Mouse (Mus musculus) thymus, adult 2 months (tissue): ENCODE results near the gene Magix. TPM values are rescaled to one million over a fixed set of nuclear protein-coding genes. Genes with fewer than 3 reads are reported as not detected.

Source experiments
- DNase-seq: peaks from one replicate; pipeline ENCODE4 v3.0.0; 2021
- H3K27ac ChIP-seq: fragments of 200-500 bp; 2 replicates; pipeline ENCODE4 v1.5.1; 2012; ENCODE audit warnings: low read length, control low read depth; ENCODE audit not compliant: control insufficient read depth, insufficient read depth
- H3K27me3 ChIP-seq: fragments of 200-500 bp; 2 replicates; pipeline ENCODE4 v1.6.1; 2012; ENCODE audit warnings: mild to moderate bottlenecking, low read length, moderate library complexity, mixed read lengths; ENCODE audit not compliant: control insufficient read depth, insufficient read depth
- H3K36me3 ChIP-seq: fragments of 200-500 bp; 2 replicates; pipeline ENCODE4 v1.6.1; 2012; ENCODE audit warnings: mild to moderate bottlenecking, low read length, moderate library complexity; ENCODE audit not compliant: control insufficient read depth, insufficient read depth
- H3K4me1 ChIP-seq: fragments of 200-500 bp; replicated peaks from 2 replicates; pipeline ENCODE4 v1.6.1; 2012; ENCODE audit warnings: low read length; ENCODE audit not compliant: control insufficient read depth, insufficient read depth
- H3K4me3 ChIP-seq: fragments of 200-500 bp; 2 replicates; pipeline ENCODE4 v1.5.1; 2012; ENCODE audit warnings: mild to moderate bottlenecking, low read length, control low read depth, moderate library complexity; ENCODE audit not compliant: control insufficient read depth, insufficient read depth
- CTCF ChIP-seq: fragments of 200-500 bp; IDR thresholded peaks from 2 replicates; pipeline ENCODE4 v1.5.1; 2012; ENCODE audit warnings: mild to moderate bottlenecking, control low read depth, low read length, moderate library complexity, borderline replicate concordance; ENCODE audit not compliant: control insufficient read depth, poor library complexity, insufficient read depth; ENCODE audit errors: extremely low read depth
- POLR2A ChIP-seq: fragments of 200-500 bp; IDR thresholded peaks from 2 replicates; pipeline ENCODE4 v1.6.1; 2012; ENCODE audit warnings: mild to moderate bottlenecking, low read length, control low read depth, moderate library complexity; ENCODE audit not compliant: control insufficient read depth, poor library complexity, insufficient read depth; ENCODE audit errors: extremely low read depth
- WGBS: fragments of 180-500 bp; shearing (Covaris S2); methylation state at CpG from one replicate; pipeline ENCODE4 v1.1.7; 2018; 5-methylcytosine and 5-hydroxymethylcytosine counted together
- polyA plus RNA-seq: library from polyadenylated mRNA; depleted of rRNA; stranded (reverse); fragments of >200 nt; gene quantifications from 2 replicates; pipeline ENCODE4 v1.2.3, GENCODE M21; 2012; rRNA removed

Gene Magix
- polyA plus RNA-seq, 1 experiment: 3.0 TPM

- no peak overlapping the region for H3K4me3 ChIP-seq
- no peak for TF ChIP-seq CTCF
- TF ChIP-seq POLR2A: no peak
- 61% methylated on average over 3 of the region's 3 CpGs for WGBS
Measured at GRCm38 (mm10) chrX:7635101-7635500, 46.0 kb downstream of the Magix start.

GRCm38 (mm10) chrX:7632560-7632959, 48.5 kb downstream of the Magix start:
- H3K4me1 ChIP-seq: no peaks in the 10 kb centered on the region
- no peaks in the 10 kb centered on the region for H3K27me3 ChIP-seq
- no peak overlapping the region for H3K27ac ChIP-seq
- WGBS: 72% methylated on average over 6 of the region's 6 CpGs
- H3K36me3 ChIP-seq: no peaks in the 10 kb centered on the region
- DNase-seq: no peak
- no peak overlapping the region for H3K4me3 ChIP-seq
- TF ChIP-seq POLR2A (no peak), CTCF (no peak)

More at GRCm38 (mm10) chrX:7635101-7635500, 46.0 kb downstream of the Magix start:
- 0 out of 2 replicates have a peak, but pooled peaks cover 5% of the 10 kb centered on the region for H3K4me1 ChIP-seq
- no peaks in the 10 kb centered on the region; the same call in 1 of the 2 replicates for H3K27me3 ChIP-seq
- DNase-seq: no peak
- no peaks in the 10 kb centered on the region for H3K36me3 ChIP-seq
- no peak overlapping the region for H3K27ac ChIP-seq

Other genes with a start within 250 kb of the Magix start
- gene Foxp3, start 107.6 kb downstream of the Magix start, polyA plus RNA-seq: 7.7 and 10.3 TPM in 2 replicates
- 5.5 and 5.8 TPM in 2 replicates for gene Ppp1r3f, start 107.0 kb downstream of the Magix start, polyA plus RNA-seq
- gene Ccdc22, start 75.7 kb downstream of the Magix start, polyA plus RNA-seq: 34.1 and 35.7 TPM in 2 replicates
- 0.04 and 0.12 TPM in 2 replicates for gene Cacna1f, start 74.2 kb downstream of the Magix start, polyA plus RNA-seq
- 1.2 and 1.8 TPM in 2 replicates for gene Syp, start 42.8 kb downstream of the Magix start, polyA plus RNA-seq
- gene Prickle3, start 24.0 kb downstream of the Magix start, polyA plus RNA-seq: 29.7 TPM in 2 replicates
- 144 and 149 TPM in 2 replicates for gene Plp2, start 9.9 kb downstream of the Magix start, polyA plus RNA-seq
- gene Gpkow, start 15.9 kb upstream of the Magix start, polyA plus RNA-seq: 12.2 and 12.8 TPM in 2 replicates
- 86.6 and 105 TPM in 2 replicates for gene Wdr45, start 33.1 kb upstream of the Magix start, polyA plus RNA-seq
- gene Gm45208, start 41.0 kb upstream of the Magix start, polyA plus RNA-seq: 1.8 and 1.9 TPM in 2 replicates
- 39.9 and 44.4 TPM in 2 replicates for gene Praf2, start 47.2 kb upstream of the Magix start, polyA plus RNA-seq
- 6.8 and 9.3 TPM in 2 replicates for gene Ccdc120, start 69.7 kb upstream of the Magix start, polyA plus RNA-seq
- gene Tfe3, start 81.3 kb upstream of the Magix start, polyA plus RNA-seq: 26.4 and 29.5 TPM in 2 replicates
- gene Gripap1, start 108.5 kb upstream of the Magix start, polyA plus RNA-seq: 68.4 and 73.1 TPM in 2 replicates
- 1.1 TPM in 2 replicates for gene Kcnd1, start 141.0 kb upstream of the Magix start, polyA plus RNA-seq
- 112 TPM in 2 replicates for gene Otud5, start 160.1 kb upstream of the Magix start, polyA plus RNA-seq
- 53.6 and 54.6 TPM in 2 replicates for gene Pim2, start 197.0 kb upstream of the Magix start, polyA plus RNA-seq
- 81.7 and 100 TPM in 2 replicates for gene Slc35a2, start 202.8 kb upstream of the Magix start, polyA plus RNA-seq
- 101 and 109 TPM in 2 replicates for gene Pqbp1, start 218.0 kb upstream of the Magix start, polyA plus RNA-seq
- 66.8 and 74.8 TPM in 2 replicates for gene Timm17b, start 218.1 kb upstream of the Magix start, polyA plus RNA-seq
- not detected in 2 replicates for gene Gm10491, start 226.6 kb upstream of the Magix start, polyA plus RNA-seq
- gene Gm10490, start 228.3 kb upstream of the Magix start, polyA plus RNA-seq: not detected in 2 replicates
- gene Pcsk1n, start 238.6 kb upstream of the Magix start, polyA plus RNA-seq: 0.14 and 0.15 TPM in 2 replicates
- gene Eras, start 247.4 kb upstream of the Magix start, polyA plus RNA-seq: not detected in 2 replicates